ENCODE assay signal across 9 mouse cellular contexts in genomic region chr4:59388447-59389030, GRCm38 (mm10). TPM values are rescaled to one million over a fixed set of nuclear protein-coding genes. Genes with fewer than 3 reads are reported as not detected.
DNase-seq lines count a peak whose midpoint lies in the region; ATAC-seq and TF ChIP-seq lines count a peak whose summit lies in the region.
"Had no signal": no experiment of that assay in that cellular context is flagged by ENCODE, and none has a peak within 500 bp of the region (broad histone marks: within the 10 kb centered on the region; RNA-seq: fewer than 3 reads in every experiment).

No protein-coding gene starts in this region.

- H3K9me3 ChIP-seq in embryonic facial prominence, embryonic 14.5 days (ENCODE audit: control insufficient read depth, low read length): no peaks in the 10 kb centered on the region
- H3K9me3 ChIP-seq in kidney, embryonic 15.5 days (replicated peaks): no peaks in the 10 kb centered on the region
- no peaks in the 10 kb centered on the region for H3K9me3 ChIP-seq in liver, embryonic 16.5 days (replicated peaks; ENCODE audit: control insufficient read depth, low read length)
- H3K9me3 ChIP-seq: megakaryocyte, embryonic 14.5 days had no signal

- 27% methylated on average over 13 of the region's 13 CpGs for WGBS in embryonic facial prominence, embryonic 14.5 days
- WGBS in kidney, embryonic 15.5 days: 25% methylated on average over 13 of the region's 13 CpGs
- WGBS in liver, embryonic 16.5 days (ENCODE audit: insufficient replicate concordance): 64% methylated on average over 13 of the region's 13 CpGs
- 24% methylated on average over 13 of the region's 13 CpGs for WGBS in cerebellum, adult 2 months

- peaks cover 16% of the 10 kb centered on the region for H3K4me1 ChIP-seq in embryonic facial prominence, embryonic 14.5 days (ENCODE audit: control insufficient read depth, insufficient read depth, low read length)
- peaks cover 43% of the 10 kb centered on the region for H3K4me1 ChIP-seq in kidney, embryonic 15.5 days
- no peaks in the 10 kb centered on the region; the same call in none of the 2 replicates for H3K4me1 ChIP-seq in liver, embryonic 16.5 days (ENCODE audit: control insufficient read depth, low read depth, low read length)
- peaks cover 10% of the 10 kb centered on the region; the same call in 1 of the 2 replicates for H3K4me1 ChIP-seq in cerebellum, adult 2 months (ENCODE audit: control insufficient read depth, insufficient read depth, low read length)

- no peak overlapping the region for H3K27ac ChIP-seq in gastrocnemius, adult 2 months
- no peak overlapping the region for H3K27ac ChIP-seq in embryonic facial prominence, embryonic 14.5 days (replicated peaks; ENCODE audit: low read depth, low read length)
- H3K27ac ChIP-seq in kidney, embryonic 15.5 days: peak overlapping the region; percentile 93
- H3K27ac ChIP-seq in liver, embryonic 16.5 days (ENCODE audit: low read length): no peak overlapping the region
- H3K27ac ChIP-seq in cerebellum, adult 2 months (ENCODE audit: insufficient read depth, low read length): no peak overlapping the region

- no peaks in the 10 kb centered on the region for H3K27me3 ChIP-seq in embryonic facial prominence, embryonic 14.5 days (replicated peaks; ENCODE audit: control insufficient read depth, insufficient read depth, low read length)
- H3K27me3 ChIP-seq in kidney, embryonic 15.5 days: no peaks in the 10 kb centered on the region
- H3K27me3 ChIP-seq in liver, embryonic 16.5 days (ENCODE audit: control insufficient read depth, insufficient read depth, low read depth, low read length): no peaks in the 10 kb centered on the region
- no peaks in the 10 kb centered on the region for H3K27me3 ChIP-seq in cerebellum, adult 2 months (ENCODE audit: control insufficient read depth, insufficient read depth, low read length)
- H3K27me3 ChIP-seq: megakaryocyte, embryonic 14.5 days had no signal

- peak overlapping the region; percentile 46 for H3K4me2 ChIP-seq in embryonic facial prominence, embryonic 14.5 days (ENCODE audit: low read depth, low read length)
- H3K4me2 ChIP-seq in kidney, embryonic 15.5 days: peak overlapping the region; percentile 50
- H3K4me2 ChIP-seq in liver, embryonic 16.5 days (ENCODE audit: low read depth, low read length): peak overlapping the region; percentile 24; the same call in 1 of the 2 replicates

- TF ChIP-seq POLR2A in cerebellum, adult 2 months (IDR thresholded peaks at IDR 0.05; ENCODE audit: borderline replicate concordance, insufficient read depth, low read length): no peak

- TF ChIP-seq CTCF in gastrocnemius, adult 2 months (IDR thresholded peaks at IDR 0.05): no peak
- TF ChIP-seq CTCF in cerebellum, adult 2 months (IDR thresholded peaks at IDR 0.05; ENCODE audit: borderline replicate concordance, insufficient read depth, low read depth, low read length): no peak

- intact Hi-C loops in gastrocnemius, adult 2 months (cut with DNase I): no loop called here

- no peaks in the 10 kb centered on the region for H3K36me3 ChIP-seq in embryonic facial prominence, embryonic 14.5 days (ENCODE audit: control insufficient read depth, insufficient read depth, low read length)
- no peaks in the 10 kb centered on the region for H3K36me3 ChIP-seq in kidney, embryonic 15.5 days
- 0 out of 2 replicates have a peak, but pooled peaks cover 2% of the 10 kb centered on the region for H3K36me3 ChIP-seq in liver, embryonic 16.5 days (ENCODE audit: control insufficient read depth, insufficient read depth)

- H3K4me3 ChIP-seq in gastrocnemius, adult 2 months: peak overlapping the region; percentile 30
- H3K4me3 ChIP-seq in embryonic facial prominence, embryonic 14.5 days (ENCODE audit: low read depth, low read length): peak overlapping the region; percentile 20
- H3K4me3 ChIP-seq in kidney, embryonic 15.5 days (replicated peaks): 0 out of 2 replicates have a peak overlapping the region, but pooled peaks have one; percentile 1
- H3K4me3 ChIP-seq in liver, embryonic 16.5 days (ENCODE audit: low read depth, low read length): no peak overlapping the region
- no peak overlapping the region for H3K4me3 ChIP-seq in cerebellum, adult 2 months (replicated peaks; ENCODE audit: insufficient read depth, low read depth, low read length)
- H3K4me3 ChIP-seq: megakaryocyte, embryonic 14.5 days had no signal

- peak overlapping the region; percentile 46 for H3K9ac ChIP-seq in embryonic facial prominence, embryonic 14.5 days (ENCODE audit: low read depth, low read length)
- 0 out of 2 replicates have a peak overlapping the region, but pooled peaks have one; percentile 2 for H3K9ac ChIP-seq in kidney, embryonic 15.5 days
- H3K9ac ChIP-seq in liver, embryonic 16.5 days (ENCODE audit: low read depth, low read length): no peak overlapping the region

- no peak for ATAC-seq in embryonic facial prominence, embryonic 14.5 days (ENCODE audit: low read depth)
- 0 out of 2 replicates have a peak, but pooled peaks have one; percentile 7 for ATAC-seq in kidney, embryonic 15.5 days (replicated peaks; ENCODE audit: low FRiP score)
- ATAC-seq in liver, embryonic 16.5 days (ENCODE audit: low read depth): no peak

- DNase-seq in gastrocnemius, adult 2 months: no peak
- no peak for DNase-seq in gastrocnemius, postnatal 25 days
- DNase-seq in embryonic facial prominence, embryonic 14.5 days (ENCODE audit: low spot score): peak; percentile 57
- no peak for DNase-seq in cerebellum, adult 2 months
- DNase-seq in cerebellum, adult 18-20 months: no peak
- DNase-seq in cerebellum, adult 9-10 months: no peak

RNA-seq across cellular contexts. Expression of gene Susd1, which starts 49.9 kb away (rescaled TPM):
- 1 to 10 TPM in 1 of 2 experiments, under 1 TPM in 1; 0.43 to 1.0 TPM for total RNA-seq in gastrocnemius, adult 2 months (2021)
- total RNA-seq in gastrocnemius, postnatal 25 days (2021): under 1 TPM; 0.51 to 1.00 TPM
- 2.1 and 2.2 TPM in 2 replicates for polyA plus RNA-seq in embryonic facial prominence, embryonic 14.5 days (2014; fragmentation: Nextera tagmentation; extraction: Ambion mirVana)
- 10.1 and 10.2 TPM in 2 replicates for polyA plus RNA-seq in kidney, embryonic 15.5 days (2015; fragmentation: Nextera tagmentation; extraction: Ambion mirVana)
- polyA plus RNA-seq in liver, embryonic 16.5 days (2015; fragmentation: Nextera tagmentation; extraction: Ambion mirVana): 10.6 and 11.2 TPM in 2 replicates
- polyA plus RNA-seq in cerebellum, adult 2 months (2012; rRNA removed): 3.5 and 4.0 TPM in 2 replicates

Comparison
In these comparisons a context has a peak if more than half of its experiments do, and no peak if none do; other contexts are left out.
1. H3K4me3 ChIP-seq: peak in gastrocnemius, adult 2 months (single experiment), embryonic facial prominence, embryonic 14.5 days (single experiment) and kidney, embryonic 15.5 days (single experiment); none in liver, embryonic 16.5 days (single experiment) and cerebellum, adult 2 months (single experiment).
2. Peak in every context shown above with its lines, with median percentiles within 50 percentile points of each other: H3K4me2 ChIP-seq.